In the genomic region with DNA sequence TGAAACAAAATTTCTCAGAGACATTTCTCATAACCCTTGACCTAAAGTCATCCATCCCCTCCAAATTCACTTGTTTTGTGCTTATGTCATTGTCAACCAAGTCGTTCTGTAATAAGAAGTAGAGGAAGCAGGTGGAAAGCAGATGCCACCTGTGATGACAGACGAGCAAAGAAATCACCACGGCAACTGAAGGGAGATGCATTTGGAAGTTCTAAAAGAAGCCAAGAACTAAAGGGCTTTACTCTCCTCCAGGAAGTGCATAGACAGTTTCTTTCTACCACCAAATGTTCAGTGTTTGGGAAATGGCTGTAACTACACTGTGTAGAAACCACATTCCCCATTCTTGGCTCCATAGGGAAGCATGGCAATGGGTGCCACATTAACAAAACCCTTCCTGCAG, we compare ENCODE assay signal across 13 mouse cellular contexts.
"Had no signal": no experiment of that assay in that cellular context is flagged by ENCODE, and none has a peak within 500 bp of the region (broad histone marks: within the 10 kb centered on the region; RNA-seq: fewer than 3 reads in every experiment).

No protein-coding gene starts in this region.

- H3K9ac ChIP-seq: kidney, embryonic 15.5 days; liver, embryonic 15.5 days; midbrain, embryonic 13.5 days; stomach, embryonic 15.5 days had no signal

- ATAC-seq: intestine, embryonic 16.5 days; lung, postnatal 0 days; midbrain, embryonic 13.5 days had no signal

- H3K4me2 ChIP-seq: kidney, embryonic 15.5 days; liver, embryonic 11.5 days; liver, embryonic 15.5 days; midbrain, embryonic 13.5 days; stomach, embryonic 15.5 days had no signal

- H3K4me1 ChIP-seq: kidney, embryonic 15.5 days; limb, embryonic 10.5 days; liver, embryonic 15.5 days; midbrain, embryonic 13.5 days; stomach, embryonic 15.5 days had no signal

- H3K36me3 ChIP-seq: kidney, embryonic 15.5 days; limb, embryonic 10.5 days; liver, embryonic 15.5 days; midbrain, embryonic 13.5 days; stomach, embryonic 15.5 days had no signal

- H3K27ac ChIP-seq: kidney, embryonic 15.5 days; limb, embryonic 10.5 days; liver, embryonic 15.5 days; midbrain, embryonic 13.5 days; stomach, embryonic 15.5 days had no signal

- DNase-seq: kidney, adult 2 months; kidney, postnatal 14 days; lung, adult 2 months; lung, postnatal 36 days; thymus, postnatal 36 days had no signal

- H3K4me3 ChIP-seq: kidney, embryonic 15.5 days; limb, embryonic 10.5 days; liver, embryonic 15.5 days; midbrain, embryonic 13.5 days; stomach, embryonic 15.5 days had no signal

- H3K9me3 ChIP-seq: kidney, embryonic 15.5 days; limb, embryonic 10.5 days; liver, embryonic 15.5 days; midbrain, embryonic 13.5 days; stomach, embryonic 15.5 days had no signal

- H3K27me3 ChIP-seq: kidney, embryonic 15.5 days; liver, embryonic 15.5 days; midbrain, embryonic 13.5 days; stomach, embryonic 15.5 days had no signal
